Mouse (Mus musculus) heart, postnatal 0 days (tissue): ENCODE data around the gene Ccdc169.

Source experiments
- CTCF ChIP-seq: IDR thresholded peaks from 2 replicates; pipeline ENCODE4 v1.5.1; 2016; ENCODE audit warnings: antibody characterized with exemption, control low read depth, low read depth
- EP300 ChIP-seq: IDR thresholded peaks from 2 replicates; pipeline ENCODE4 v1.6.1; 2016; ENCODE audit warnings: antibody characterized with exemption, low read depth

DNA sequence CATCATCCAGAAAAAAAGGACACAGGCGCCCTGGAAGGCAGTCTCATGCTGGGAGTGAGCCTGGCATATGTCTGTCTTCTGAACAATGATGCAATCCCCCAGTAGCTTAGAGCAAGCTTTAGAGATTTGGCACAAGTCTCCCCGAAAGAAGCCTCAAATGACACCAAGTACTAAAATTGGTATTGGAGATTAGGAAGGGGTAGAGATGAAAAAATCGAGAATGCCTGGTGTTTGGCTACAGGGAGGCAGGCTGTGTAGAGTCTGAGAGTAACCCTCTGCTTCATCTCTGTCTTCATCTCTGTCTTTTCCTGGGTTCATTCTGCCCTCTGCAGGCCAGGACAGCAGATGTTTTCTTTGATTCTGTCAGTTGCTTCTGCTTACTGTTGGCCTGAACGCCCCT is 49.8 kb upstream of the Ccdc169 start:
- TF ChIP-seq CTCF (0 out of 2 replicates have a peak, but pooled peaks have one; percentile 10), EP300 (no peak)
